Mouse (Mus musculus) gastrocnemius, postnatal 4 days (tissue): Measurements from ENCODE around the gene Supt3. TPM values are rescaled to one million over a fixed set of nuclear protein-coding genes. Genes with fewer than 3 reads are reported as not detected.

Experiments used
- DNase-seq, 2 experiments: peaks; one replicate each; pipeline ENCODE4 v3.0.0; 2021 to 2022; ENCODE audit warnings: low spot score in 2 of 2, mixed read lengths in 2 of 2
- total RNA-seq, 2 experiments: library from RNA; stranded (reverse); gene quantifications; 2 replicates each; pipeline ENCODE4 v1.2.3; 2021

The Supt3 gene
- total RNA-seq, 2 experiments from 2014 or later = 11.1 to 13.6 TPM

- no peak for DNase-seq
Measured at GRCm38 (mm10) chr17:44780353-44780752, 3.4 kb downstream of the Supt3 start.

GRCm38 (mm10) chr17:44782366-44782765 is 5.4 kb downstream of the Supt3 start:
- DNase-seq = no peak

GRCm38 (mm10) chr17:44783143-44783542 is 6.2 kb downstream of the Supt3 start:
- DNase-seq = no peak

- no peak for DNase-seq
Measured at GRCm38 (mm10) chr17:44788982-44789747, 12.2 kb downstream of the Supt3 start.

GRCm38 (mm10) chr17:44792218-44792917 is 15.4 kb downstream of the Supt3 start:
- no peak for DNase-seq

GRCm38 (mm10) chr17:44797331-44797730 is 20.4 kb downstream of the Supt3 start:
- DNase-seq = no peak

GRCm38 (mm10) chr17:44807031-44807430 is 30.1 kb downstream of the Supt3 start:
- DNase-seq = no peak

GRCm38 (mm10) chr17:44814508-44815175 is 37.7 kb downstream of the Supt3 start, which contains the start of gene Runx2:
Gene Runx2 (minus strand): TSS chr17:44814797.
- no peak for DNase-seq

- DNase-seq = no peak
Measured at GRCm38 (mm10) chr17:44818825-44819224, 41.9 kb downstream of the Supt3 start.

GRCm38 (mm10) chr17:44819816-44820215 is 42.9 kb downstream of the Supt3 start:
- DNase-seq = no peak

GRCm38 (mm10) chr17:44821940-44822339 is 45.0 kb downstream of the Supt3 start:
- no peak for DNase-seq

GRCm38 (mm10) chr17:44827124-44827523 is 50.2 kb downstream of the Supt3 start:
- DNase-seq = no peak

- no peak for DNase-seq
Measured at GRCm38 (mm10) chr17:44827964-44828363, 51.0 kb downstream of the Supt3 start.

- no peak for DNase-seq
Measured at GRCm38 (mm10) chr17:44829587-44829986, 52.6 kb downstream of the Supt3 start.

GRCm38 (mm10) chr17:44831201-44831600 is 54.2 kb downstream of the Supt3 start:
- DNase-seq = no peak

GRCm38 (mm10) chr17:44842184-44842583 is 65.2 kb downstream of the Supt3 start:
- no peak for DNase-seq

GRCm38 (mm10) chr17:44863165-44863564 is 86.2 kb downstream of the Supt3 start:
- DNase-seq = no peak

- no peak for DNase-seq
Measured at GRCm38 (mm10) chr17:44893592-44893991, 116.6 kb downstream of the Supt3 start.

GRCm38 (mm10) chr17:44943536-44944090 is 166.7 kb downstream of the Supt3 start:
- no peak for DNase-seq

GRCm38 (mm10) chr17:44945333-44945732 is 168.4 kb downstream of the Supt3 start:
- no peak for DNase-seq

- no peak for DNase-seq
Measured at GRCm38 (mm10) chr17:44948321-44948720, 171.4 kb downstream of the Supt3 start.

- no peak for DNase-seq
Measured at GRCm38 (mm10) chr17:44956671-44957070, 179.7 kb downstream of the Supt3 start.
